Mouse (Mus musculus) bone marrow, adult 2 months (tissue): ENCODE results near the gene Gm9833. TPM values are rescaled to one million over a fixed set of nuclear protein-coding genes. Genes with fewer than 3 reads are reported as not detected.

ENCODE experiments used
- H3K27ac ChIP-seq: fragments of 200-500 bp; 2 replicates; pipeline ENCODE4 v1.5.1; 2012; ENCODE audit warnings: low read depth, mild to moderate bottlenecking, control low read depth, inconsistent platforms, low read length; ENCODE audit not compliant: control insufficient read depth, poor library complexity, insufficient read depth
- H3K4me1 ChIP-seq: fragments of 200-500 bp; 2 replicates; pipeline ENCODE4 v1.6.1; 2011; ENCODE audit warnings: low read length; ENCODE audit not compliant: control insufficient read depth, insufficient read depth
- H3K4me3 ChIP-seq: fragments of 200-500 bp; replicated peaks from 2 replicates; pipeline ENCODE3; 2011; ENCODE audit warnings: mild to moderate bottlenecking, low read depth, low read length, control low read depth; ENCODE audit not compliant: control insufficient read depth
- CTCF ChIP-seq: fragments of 200-500 bp; IDR thresholded peaks from 2 replicates; pipeline ENCODE4 v1.5.1; 2011; ENCODE audit warnings: low read length, control low read depth; ENCODE audit not compliant: control insufficient read depth, insufficient read depth
- POLR2A ChIP-seq: fragments of 200-500 bp; IDR thresholded peaks from 2 replicates; pipeline ENCODE4 v1.6.1; 2011; ENCODE audit warnings: low read depth, mild to moderate bottlenecking, control low read depth, low read length, borderline replicate concordance; ENCODE audit not compliant: control insufficient read depth
- WGBS: fragments of 180-500 bp; shearing (Covaris S2); methylation state at CpG from one replicate; pipeline ENCODE4 v1.1.7; 2018; 5-methylcytosine and 5-hydroxymethylcytosine counted together
- polyA plus RNA-seq: library from polyadenylated mRNA; stranded (reverse); fragments of >200 nt; gene quantifications from 2 replicates; pipeline ENCODE4 v1.2.4, GENCODE M21; 2011; ENCODE audit warnings: low replicate concordance; ENCODE audit not compliant: missing spikeins, insufficient read depth, insufficient read length

Gm9833 gene
- polyA plus RNA-seq, 1 experiment = not detected

- H3K27ac ChIP-seq = no peak overlapping the region
- 65% methylated on average over 7 of the region's 7 CpGs for WGBS
- H3K4me1 ChIP-seq = peaks cover 2% of the 10 kb centered on the region; the same call in 1 of the 2 replicates
- no peak for TF ChIP-seq CTCF
- no peak for TF ChIP-seq POLR2A
- no peak overlapping the region for H3K4me3 ChIP-seq
Observed at GRCm38 (mm10) chr3:10085396-10086119, 2.4 kb upstream of the Gm9833 start.

- 31% methylated on average over 8 of the region's 8 CpGs for WGBS
- Histone ChIP-seq H3K4me1 (peaks cover 2% of the 10 kb centered on the region; the same call in 1 of the 2 replicates), H3K27ac (no peak overlapping the region), H3K4me3 (no peak overlapping the region)
- no peak for TF ChIP-seq POLR2A
- TF ChIP-seq CTCF = no peak
Observed at GRCm38 (mm10) chr3:10087511-10087910, 399 bp upstream of the Gm9833 start.

- no peak for TF ChIP-seq CTCF
- TF ChIP-seq POLR2A = no peak
- H3K4me1 ChIP-seq = peaks cover 2% of the 10 kb centered on the region; the same call in 1 of the 2 replicates
- WGBS = 80% methylated on average over 6 of the region's 6 CpGs
- H3K27ac ChIP-seq = no peak overlapping the region
- no peak overlapping the region for H3K4me3 ChIP-seq
Observed at GRCm38 (mm10) chr3:10091616-10092140, 3.8 kb downstream of the Gm9833 start.

DNA sequence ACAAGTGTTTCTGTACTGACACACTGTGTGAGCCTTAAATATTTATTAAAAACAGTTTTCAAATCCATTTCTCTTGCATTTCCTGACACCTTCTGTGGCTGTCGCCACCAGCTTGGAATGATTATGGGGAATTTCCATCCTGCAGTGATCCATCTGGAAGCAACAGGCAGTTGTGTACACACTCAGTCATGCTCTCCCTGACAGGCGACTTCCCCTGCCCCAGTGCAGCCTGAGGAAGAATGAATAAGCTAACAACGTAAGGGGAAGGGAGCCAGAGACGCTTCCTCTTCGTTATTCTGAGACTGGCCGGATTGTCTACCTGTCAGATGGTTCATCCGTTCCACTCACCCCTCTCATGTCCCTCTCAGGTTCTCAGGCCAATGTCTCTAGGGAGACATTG is 4.6 kb downstream of the Gm9833 start:
- Histone ChIP-seq H3K27ac (no peak overlapping the region), H3K4me1 (no peaks in the 10 kb centered on the region; the same call in 1 of the 2 replicates), H3K4me3 (no peak overlapping the region)
- whole genome bisulfite sequencing = 2% methylated on average over 7 of the region's 7 CpGs
- no peak for TF ChIP-seq CTCF
- TF ChIP-seq POLR2A = no peak

GRCm38 (mm10) chr3:10092914-10093313 is 5.0 kb downstream of the Gm9833 start:
- TF ChIP-seq CTCF = no peak
- no peak for TF ChIP-seq POLR2A
- 75% methylated on average over 6 of the region's 6 CpGs for WGBS
- H3K4me3 ChIP-seq = no peak overlapping the region
- H3K4me1 ChIP-seq = no peaks in the 10 kb centered on the region
- H3K27ac ChIP-seq = no peak overlapping the region

GRCm38 (mm10) chr3:10095076-10095622 is 7.2 kb downstream of the Gm9833 start:
- Histone ChIP-seq H3K4me3 (no peak overlapping the region), H3K27ac (no peak overlapping the region), H3K4me1 (no peaks in the 10 kb centered on the region)
- no peak for TF ChIP-seq CTCF
- TF ChIP-seq POLR2A = no peak
- WGBS = 78% methylated on average over 2 of the region's 2 CpGs

DNA sequence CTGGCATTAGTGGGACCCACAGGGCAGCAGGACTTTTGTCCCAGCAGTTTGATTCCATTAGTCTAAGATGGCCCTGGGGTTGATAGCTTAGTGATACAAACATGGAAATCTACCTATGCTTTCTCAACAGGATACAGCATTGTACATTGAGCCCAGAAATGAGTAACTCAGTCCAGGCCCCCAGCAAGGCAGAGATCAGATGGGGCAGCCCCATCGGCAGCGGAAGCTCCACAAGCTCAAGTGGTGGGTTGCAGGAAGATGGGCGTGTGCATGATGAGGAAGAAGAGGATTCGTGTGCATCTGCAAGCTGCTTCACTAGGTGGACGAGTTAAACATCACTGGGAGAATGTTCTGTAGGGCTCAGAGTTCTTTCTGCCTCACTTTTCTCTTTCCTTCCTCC is 11.8 kb downstream of the Gm9833 start:
- no peak overlapping the region for H3K4me3 ChIP-seq
- TF ChIP-seq POLR2A (no peak), CTCF (no peak)
- no peak overlapping the region for H3K27ac ChIP-seq
- no peaks in the 10 kb centered on the region for H3K4me1 ChIP-seq
- 72% methylated on average over 5 of the region's 5 CpGs for WGBS

- no peaks in the 10 kb centered on the region; the same call in 1 of the 2 replicates for H3K4me1 ChIP-seq
- TF ChIP-seq CTCF = no peak
- no peak for TF ChIP-seq POLR2A
- H3K27ac ChIP-seq = no peak overlapping the region
- 65% methylated on average over 2 of the region's 2 CpGs for WGBS
- H3K4me3 ChIP-seq = no peak overlapping the region
Observed at GRCm38 (mm10) chr3:10111570-10111969, 23.7 kb downstream of the Gm9833 start.

DNA sequence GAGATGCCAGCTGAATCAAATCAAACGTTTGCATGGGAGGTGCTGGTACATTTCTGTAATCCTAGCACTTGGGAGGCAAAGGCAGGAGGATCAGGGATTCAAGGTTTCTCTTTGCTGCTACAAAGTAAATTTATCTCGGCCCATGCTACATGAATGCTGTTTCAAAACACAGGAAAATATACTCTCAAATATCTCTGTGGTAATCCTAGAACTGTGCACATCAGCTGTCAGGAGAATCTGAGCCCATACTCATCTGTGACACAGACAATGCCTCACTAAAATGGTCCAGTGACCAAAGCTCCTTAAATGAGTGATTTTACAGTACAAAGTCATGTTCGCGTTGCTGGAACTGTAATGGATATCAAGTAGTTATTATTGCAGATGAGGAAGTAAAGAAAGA is 24.3 kb downstream of the Gm9833 start:
- no peak overlapping the region for H3K4me3 ChIP-seq
- no peaks in the 10 kb centered on the region; the same call in 1 of the 2 replicates for H3K4me1 ChIP-seq
- TF ChIP-seq CTCF = no peak
- TF ChIP-seq POLR2A = no peak

More for the DNA sequence above, 24.3 kb downstream of the Gm9833 start:
- no peak overlapping the region for H3K27ac ChIP-seq
- 79% methylated on average over 4 of the region's 4 CpGs for WGBS
